Mouse (Mus musculus): ENCODE results near the gene Ctsk. TPM values are rescaled to one million over a fixed set of nuclear protein-coding genes. Genes with fewer than 3 reads are reported as not detected.

Gene Ctsk
- total and polyA plus RNA-seq, 3 experiments, result 0.20 TPM; not detected in 2

DNA sequence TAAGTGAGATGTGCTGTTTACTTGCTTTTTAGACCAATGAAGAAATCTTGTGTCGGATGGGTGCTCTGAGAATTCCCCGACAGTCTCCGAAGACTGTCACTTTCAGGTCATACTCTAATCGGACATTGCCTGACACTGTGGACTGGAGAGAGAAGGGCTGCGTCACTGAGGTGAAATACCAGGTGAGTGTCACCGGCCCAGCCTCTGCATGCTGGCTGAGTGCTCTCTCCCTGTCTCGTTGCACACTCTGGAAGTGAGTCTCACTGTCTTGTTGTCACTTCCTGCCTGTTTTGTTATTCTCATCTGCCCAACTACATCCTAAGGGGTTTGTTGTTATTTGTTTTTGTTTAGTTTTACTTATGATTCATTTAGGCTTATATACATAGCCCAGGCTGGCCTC, 43.9 kb downstream of the Ctsk start:
- H3K79me2 ChIP-seq (replicated peaks; ENCODE audit: control insufficient read depth, extremely low read depth, insufficient read depth, poor library complexity, severe bottlenecking), result no peaks in the 10 kb centered on the region
- dilution Hi-C loops (cut with MboI; ENCODE audit: extremely low pct_ligation_motif_present, extremely low pct_unique_long_range_greater_than_20kb, low sequenced_read_pairs) (no loop called here), in situ Hi-C loops (cut with MboI; ENCODE audit: low pct_ligation_motif_present, low pct_unique_long_range_greater_than_20kb, low sequenced_read_pairs) (no loop called here)
- no peaks in the 10 kb centered on the region for H3K27me3 ChIP-seq (replicated peaks)
- H3K9me3 ChIP-seq (replicated peaks; ENCODE audit: low read length), result peaks cover 2% of the 10 kb centered on the region
- DNase-seq (ENCODE audit: extremely low read depth), result no peak
- H3K36me3 ChIP-seq (replicated peaks in 1 of 2; ENCODE audit: control insufficient read depth in 1 of 2, insufficient read depth in 1 of 2, low read length in 1 of 2), result peaks cover 53 to 76% of the 10 kb centered on the region in 2 experiments
- no peak overlapping the region for H3K9ac ChIP-seq (ENCODE audit: insufficient read depth, low read depth)
- TF ChIP-seq EP300 (IDR thresholded peaks at IDR 0.05; ENCODE audit: low read length) (no peak), MAX (IDR thresholded peaks at IDR 0.05; ENCODE audit: low read length) (no peak), SIN3A (IDR thresholded peaks at IDR 0.05; ENCODE audit: low read length) (no peak), ZMIZ1 (IDR thresholded peaks at IDR 0.05; ENCODE audit: low read depth, low read length) (no peak), CHD1 (IDR thresholded peaks at IDR 0.05; ENCODE audit: low read depth, low read length) (no peak), KAT2A (IDR thresholded peaks at IDR 0.05; ENCODE audit: insufficient replicate concordance, low read length) (no peak), CHD2 (IDR thresholded peaks at IDR 0.05; ENCODE audit: low read length) (no peak), ZKSCAN1 (IDR thresholded peaks at IDR 0.05; ENCODE audit: borderline replicate concordance, low read depth, low read length) (no peak), BHLHE40 (IDR thresholded peaks at IDR 0.05; ENCODE audit: low read depth, low read length) (no peak), USF2 (conservative IDR thresholded peaks at IDR 0.05; ENCODE audit: low read depth, low read length) (no peak), RAD21 (IDR thresholded peaks at IDR 0.05; ENCODE audit: low read depth, low read length) (no peak), IRF4 (IDR thresholded peaks at IDR 0.05; ENCODE audit: low read depth, low read length) (no peak), ZNF384 (IDR thresholded peaks at IDR 0.05; ENCODE audit: low read depth, low read length) (no peak), MYC (IDR thresholded peaks at IDR 0.05; ENCODE audit: low read depth, low read length) (no peak), MAZ (IDR thresholded peaks at IDR 0.05; ENCODE audit: low read depth, low read length) (no peak)
- peaks cover 10 to 34% of the 10 kb centered on the region in 2 experiments; a peak in 3 of 4 replicates for H3K4me1 ChIP-seq (ENCODE audit: control insufficient read depth in 1 of 2, insufficient read depth in 2 of 2)
- no peak overlapping the region for H3K4me2 ChIP-seq (ENCODE audit: insufficient read depth, low read depth, poor library complexity, severe bottlenecking)
- H3K27ac ChIP-seq (ENCODE audit: insufficient read depth, low read depth), result no peak overlapping the region
- no peak overlapping the region for H3K4me3 ChIP-seq (replicated peaks in 1 of 3; ENCODE audit: low read depth in 2 of 3, low read length in 2 of 3, poor library complexity in 1 of 3)

DNA sequence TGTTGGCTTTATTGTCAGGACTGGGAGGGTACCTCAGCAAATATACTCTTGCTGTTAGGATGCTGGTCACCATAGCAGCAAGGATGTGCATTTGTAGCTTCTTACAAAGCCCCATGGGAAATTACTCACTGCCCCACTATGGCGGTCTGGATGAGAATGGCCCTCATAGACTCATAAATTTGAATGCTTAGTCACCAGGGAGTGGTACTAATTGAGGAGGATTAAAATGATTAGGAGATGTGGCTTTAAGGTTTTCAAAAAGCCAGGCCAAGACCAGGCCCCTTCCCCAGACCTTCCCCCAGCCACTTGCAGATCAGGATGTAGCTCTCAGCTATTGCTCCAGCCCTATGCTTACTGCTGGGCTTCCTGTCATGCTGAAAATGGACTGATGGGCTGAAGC, 51.1 kb downstream of the Ctsk start:
- no peak overlapping the region for H3K4me3 ChIP-seq (replicated peaks in 1 of 3; ENCODE audit: low read depth in 2 of 3, low read length in 2 of 3, poor library complexity in 1 of 3)
- TF ChIP-seq UBTF (IDR thresholded peaks at IDR 0.05; ENCODE audit: low read depth, low read length) (no peak), ZMIZ1 (IDR thresholded peaks at IDR 0.05; ENCODE audit: low read depth, low read length) (no peak), ETS1 (conservative IDR thresholded peaks at IDR 0.05; ENCODE audit: low read depth, low read length) (no peak), KAT2A (IDR thresholded peaks at IDR 0.05; ENCODE audit: insufficient replicate concordance, low read length) (no peak), USF1 (IDR thresholded peaks at IDR 0.05; ENCODE audit: low read depth, low read length) (no peak), CHD1 (IDR thresholded peaks at IDR 0.05; ENCODE audit: low read depth, low read length) (no peak), JUND (conservative IDR thresholded peaks at IDR 0.05; ENCODE audit: low read depth, low read length) (no peak), POLR2A (IDR thresholded peaks at IDR 0.05; ENCODE audit: low read depth, low read length) (no peak), IRF4 (IDR thresholded peaks at IDR 0.05; ENCODE audit: low read depth, low read length) (no peak), HCFC1 (IDR thresholded peaks at IDR 0.05; ENCODE audit: low read depth, low read length) (no peak), CHD2 (IDR thresholded peaks at IDR 0.05; ENCODE audit: low read length) (no peak), PAX5 (IDR thresholded peaks at IDR 0.05; ENCODE audit: low read length) (no peak), E2F4 (IDR thresholded peaks at IDR 0.05; ENCODE audit: insufficient replicate concordance, low read depth, low read length) (no peak), ZC3H11A (IDR thresholded peaks at IDR 0.05; ENCODE audit: low read depth, low read length) (no peak), POLR2AphosphoS2 (IDR thresholded peaks at IDR 0.05; ENCODE audit: low read depth, low read length) (no peak)
- dilution Hi-C loops (cut with MboI; ENCODE audit: extremely low pct_ligation_motif_present, extremely low pct_unique_long_range_greater_than_20kb, low sequenced_read_pairs), result no loop called here
- no peak for DNase-seq (ENCODE audit: extremely low read depth)
- no peak overlapping the region for H3K4me2 ChIP-seq (ENCODE audit: insufficient read depth, low read depth, poor library complexity, severe bottlenecking)
- no peaks in the 10 kb centered on the region for H3K27me3 ChIP-seq (replicated peaks)
- H3K9me3 ChIP-seq (replicated peaks; ENCODE audit: low read length), result no peaks in the 10 kb centered on the region
- H3K36me3 ChIP-seq (replicated peaks in 1 of 2; ENCODE audit: control insufficient read depth in 1 of 2, insufficient read depth in 1 of 2, low read length in 1 of 2), result peaks cover 56 to 92% of the 10 kb centered on the region in 2 experiments
- H3K79me2 ChIP-seq (replicated peaks; ENCODE audit: control insufficient read depth, extremely low read depth, insufficient read depth, poor library complexity, severe bottlenecking), result no peaks in the 10 kb centered on the region
- in situ Hi-C loops (cut with MboI; ENCODE audit: low pct_ligation_motif_present, low pct_unique_long_range_greater_than_20kb, low sequenced_read_pairs), result no loop called here
- no peaks in the 10 kb centered on the region for H3K4me1 ChIP-seq (ENCODE audit: control insufficient read depth in 1 of 2, insufficient read depth in 2 of 2)
- H3K9ac ChIP-seq (ENCODE audit: insufficient read depth, low read depth), result no peak overlapping the region
- H3K27ac ChIP-seq (ENCODE audit: insufficient read depth, low read depth), result no peak overlapping the region

All from CH12.LX (cell line).